ENCODE assay signal across 28 mouse cellular contexts in the genomic region with DNA sequence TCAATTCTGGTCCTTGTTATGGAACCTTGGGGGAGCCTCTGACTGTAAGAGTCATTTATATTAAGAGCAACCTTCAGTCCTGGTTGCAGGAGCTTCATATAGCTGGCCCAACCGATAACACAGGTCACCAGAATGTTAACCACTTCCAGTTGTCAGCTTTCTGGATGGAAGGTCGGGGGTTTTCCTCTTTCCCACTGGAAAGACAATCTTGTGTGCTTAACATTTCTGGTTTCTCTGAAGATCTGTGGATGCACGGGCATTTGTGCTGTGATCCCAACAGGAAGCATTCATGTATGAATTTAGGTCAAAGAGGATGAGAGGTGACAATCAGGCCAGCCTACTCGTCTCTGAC. TPM values are rescaled to one million over a fixed set of nuclear protein-coding genes. Genes with fewer than 3 reads are reported as not detected.
DNase-seq lines count a peak whose midpoint lies in the region; ATAC-seq and TF ChIP-seq lines count a peak whose summit lies in the region.
"Had no signal": no experiment of that assay in that cellular context is flagged by ENCODE, and none has a peak within 500 bp of the region (broad histone marks: within the 10 kb centered on the region; RNA-seq: fewer than 3 reads in every experiment).

No protein-coding gene starts in this region.

- peaks cover 64% of the 10 kb centered on the region for H3K4me1 ChIP-seq in G1E (ENCODE audit: insufficient read depth, low read depth, low read length)
- peaks cover 81% of the 10 kb centered on the region for H3K4me1 ChIP-seq in erythroblast, embryonic 14.5 days (ENCODE audit: control insufficient read depth)
- peaks cover 76% of the 10 kb centered on the region for H3K4me1 ChIP-seq in liver, embryonic 15.5 days (replicated peaks)
- H3K4me1 ChIP-seq in forebrain, embryonic 15.5 days = no peaks in the 10 kb centered on the region
- H3K4me1 ChIP-seq: hindbrain, embryonic 15.5 days; intestine, embryonic 15.5 days; midbrain, embryonic 13.5 days; neural tube, embryonic 12.5 days had no signal

- H3K36me3 ChIP-seq in G1E (replicated peaks) = no peaks in the 10 kb centered on the region
- H3K36me3 ChIP-seq in erythroblast, embryonic 14.5 days (ENCODE audit: control insufficient read depth) = peaks cover 9% of the 10 kb centered on the region
- no peaks in the 10 kb centered on the region for H3K36me3 ChIP-seq in liver, embryonic 15.5 days (replicated peaks)
- no peaks in the 10 kb centered on the region for H3K36me3 ChIP-seq in forebrain, embryonic 15.5 days
- H3K36me3 ChIP-seq: embryonic facial prominence, embryonic 10.5 days; hindbrain, embryonic 15.5 days; intestine, embryonic 15.5 days; midbrain, embryonic 13.5 days; neural tube, embryonic 12.5 days had no signal

- WGBS in liver, embryonic 15.5 days (ENCODE audit: insufficient replicate concordance) = 15% methylated on average over 4 of the region's 4 CpGs
- WGBS in forebrain, embryonic 15.5 days = 84% methylated on average over 4 of the region's 4 CpGs

- intact Hi-C loops in left cerebral cortex, postnatal 4 days (cut with DNase I) = no loop called here

- no peak for TF ChIP-seq CTCF in G1E (IDR thresholded peaks at IDR 0.05; ENCODE audit: low read depth, low read length)

- no peaks in the 10 kb centered on the region for H3K27me3 ChIP-seq in G1E (ENCODE audit: insufficient read depth, low read length)
- no peaks in the 10 kb centered on the region for H3K27me3 ChIP-seq in erythroblast, embryonic 14.5 days (ENCODE audit: control insufficient read depth)
- H3K27me3 ChIP-seq in liver, embryonic 15.5 days = no peaks in the 10 kb centered on the region
- no peaks in the 10 kb centered on the region for H3K27me3 ChIP-seq in forebrain, embryonic 15.5 days
- H3K27me3 ChIP-seq: hindbrain, embryonic 15.5 days; intestine, embryonic 15.5 days; midbrain, embryonic 13.5 days; neural tube, embryonic 12.5 days had no signal

- ATAC-seq in G1E (ENCODE audit: extremely low read depth, insufficient number of reproducible peaks, low FRiP score, poor library complexity, severe bottlenecking) = no peak
- 0 out of 2 replicates have a peak, but pooled peaks have one; percentile 12 for ATAC-seq in liver, embryonic 15.5 days (ENCODE audit: insufficient read depth)
- ATAC-seq in forebrain, embryonic 15.5 days (replicated peaks) = no peak
- ATAC-seq: activated CD4-positive, CD25-positive, alpha-beta regulatory T cell, adult 4 months; forebrain, embryonic 14.5 days; midbrain, embryonic 13.5 days had no signal

- DNase-seq in A20 (ENCODE audit: low read depth, low spot score) = peak; percentile 42
- DNase-seq in G1E (ENCODE audit: low spot score) = no peak
- no peak for DNase-seq in left cerebral cortex, postnatal 4 days
- no peak for DNase-seq in layer of hippocampus, postnatal 14 days (ENCODE audit: low spot score in 2 of 2)
- DNase-seq: adrenal gland, postnatal 14 days; cerebellum, adult 8-10 months; gastrocnemius, postnatal 25 days; heart, postnatal 14 days; kidney, postnatal 4 days; thymus, postnatal 36 days had no signal

- H3K4me3 ChIP-seq in G1E (ENCODE audit: low read depth, low read length) = peak overlapping the region; percentile 69; the same call in 1 of the 2 replicates
- H3K4me3 ChIP-seq in erythroblast, embryonic 14.5 days (replicated peaks) = peak overlapping the region; percentile 63
- peak overlapping the region; percentile 47 for H3K4me3 ChIP-seq in liver, embryonic 15.5 days (replicated peaks)
- H3K4me3 ChIP-seq in forebrain, embryonic 15.5 days = no peak overlapping the region
- H3K4me3 ChIP-seq: embryonic facial prominence, embryonic 10.5 days; hindbrain, embryonic 15.5 days; intestine, embryonic 15.5 days; midbrain, embryonic 13.5 days; neural tube, embryonic 12.5 days had no signal

- peak overlapping the region; percentile 95 for H3K27ac ChIP-seq in liver, embryonic 15.5 days (replicated peaks)
- no peak overlapping the region for H3K27ac ChIP-seq in forebrain, embryonic 15.5 days (replicated peaks)
- H3K27ac ChIP-seq: embryonic facial prominence, embryonic 10.5 days; hindbrain, embryonic 15.5 days; intestine, embryonic 15.5 days; midbrain, embryonic 13.5 days; neural tube, embryonic 12.5 days had no signal

- H3K4me2 ChIP-seq in liver, embryonic 15.5 days = peak overlapping the region; percentile 74
- H3K4me2 ChIP-seq in forebrain, embryonic 15.5 days (replicated peaks) = no peak overlapping the region
- H3K4me2 ChIP-seq: hindbrain, embryonic 15.5 days; intestine, embryonic 15.5 days; midbrain, embryonic 13.5 days; neural tube, embryonic 12.5 days had no signal

- H3K9me3 ChIP-seq in G1E (replicated peaks) = no peaks in the 10 kb centered on the region
- peaks cover 2% of the 10 kb centered on the region; the same call in 1 of the 2 replicates for H3K9me3 ChIP-seq in erythroblast, embryonic 14.5 days (ENCODE audit: control insufficient read depth, low read length)
- no peaks in the 10 kb centered on the region for H3K9me3 ChIP-seq in liver, embryonic 15.5 days (replicated peaks)
- 0 out of 2 replicates have a peak, but pooled peaks cover 4% of the 10 kb centered on the region for H3K9me3 ChIP-seq in forebrain, embryonic 15.5 days
- H3K9me3 ChIP-seq: embryonic facial prominence, embryonic 10.5 days; hindbrain, embryonic 15.5 days; intestine, embryonic 15.5 days; midbrain, embryonic 13.5 days; neural tube, embryonic 12.5 days had no signal

- H3K9ac ChIP-seq in liver, embryonic 15.5 days = peak overlapping the region; percentile 54
- H3K9ac ChIP-seq in forebrain, embryonic 15.5 days (replicated peaks) = no peak overlapping the region
- H3K9ac ChIP-seq: hindbrain, embryonic 15.5 days; intestine, embryonic 15.5 days; midbrain, embryonic 13.5 days; neural tube, embryonic 12.5 days had no signal

RNA-seq across cellular contexts. Expression of gene Rnase6, which starts 5.9 kb away (rescaled TPM):
- total RNA-seq in G1E (2014; fragmentation: Nextera tagmentation) (41.7 and 44.8 TPM in 2 replicates), G1E (2017) (44.9 and 45.1 TPM in 2 replicates)
- 1.4 and 1.5 TPM in 2 replicates for polyA plus RNA-seq in G1E (2012)
- 0.09 and 0.10 TPM in 2 replicates for polyA plus RNA-seq in erythroblast, embryonic 14.5 days (2012)
- 3.3 and 5.1 TPM in 2 replicates for polyA plus RNA-seq in liver, embryonic 15.5 days (2015; fragmentation: Nextera tagmentation; extraction: Ambion mirVana)
- under 1 TPM in 1 of 2 experiments, not detected in 1; 0.32 TPM for total RNA-seq in left cerebral cortex, postnatal 4 days (2021)
- total RNA-seq in layer of hippocampus, postnatal 14 days (2021) = under 1 TPM in 1 of 2 experiments, not detected in 1; 0.74 TPM
- polyA plus RNA-seq in forebrain, embryonic 15.5 days (2015; fragmentation: Nextera tagmentation; extraction: Ambion mirVana) = 0.36 and 0.40 TPM in 2 replicates
- total RNA-seq: gastrocnemius, postnatal 25 days; left cerebral cortex, postnatal 14 days had no signal
- polyA plus RNA-seq: embryonic facial prominence, embryonic 10.5 days had no signal

RNA-seq across cellular contexts. Expression of gene Eddm3b, which starts 15.4 kb away (rescaled TPM):
- total RNA-seq in G1E (2014; fragmentation: Nextera tagmentation) (not detected in 2 replicates), G1E (2017) (0.11 TPM in 1 of 2 replicates, not detected in the other)
- not detected in 2 replicates for polyA plus RNA-seq in G1E (2012)
- not detected in 2 replicates for polyA plus RNA-seq in erythroblast, embryonic 14.5 days (2012)
- polyA plus RNA-seq in liver, embryonic 15.5 days (2015; fragmentation: Nextera tagmentation; extraction: Ambion mirVana) = not detected in 2 replicates
- not detected for total RNA-seq in left cerebral cortex, postnatal 4 days (2021)
- total RNA-seq in layer of hippocampus, postnatal 14 days (2021) = not detected
- polyA plus RNA-seq in forebrain, embryonic 15.5 days (2015; fragmentation: Nextera tagmentation; extraction: Ambion mirVana) = not detected in 2 replicates
- total RNA-seq: adrenal gland, postnatal 14 days; common myeloid progenitor, adult 5-6 weeks; gastrocnemius, postnatal 25 days; heart, postnatal 14 days; layer of hippocampus, postnatal 10 days; left cerebral cortex, postnatal 14 days; megakaryocyte, adult 5-6 weeks had no signal
- polyA plus RNA-seq: activated CD4-positive, CD25-positive, alpha-beta regulatory T cell, adult 4 months; forebrain, embryonic 14.5 days; hindbrain, embryonic 15.5 days; intestine, embryonic 15.5 days; lung, embryonic 16.5 days; midbrain, embryonic 13.5 days; neural tube, embryonic 12.5 days; stomach, embryonic 14.5 days had no signal

RNA-seq across cellular contexts. Expression of gene Rnase1, which starts 17.0 kb away (rescaled TPM):
- total RNA-seq in G1E (2014; fragmentation: Nextera tagmentation) (not detected in 2 replicates), G1E (2017) (0.17 and 0.22 TPM in 2 replicates)
- not detected in 2 replicates for polyA plus RNA-seq in G1E (2012)
- not detected in 2 replicates for polyA plus RNA-seq in erythroblast, embryonic 14.5 days (2012)
- polyA plus RNA-seq in liver, embryonic 15.5 days (2015; fragmentation: Nextera tagmentation; extraction: Ambion mirVana) = 0.12 and 0.39 TPM in 2 replicates
- under 1 TPM in 1 of 2 experiments, not detected in 1; 0.48 TPM for total RNA-seq in left cerebral cortex, postnatal 4 days (2021)
- total RNA-seq in layer of hippocampus, postnatal 14 days (2021) = 1 to 10 TPM; 1.0 to 1.1 TPM
- polyA plus RNA-seq in forebrain, embryonic 15.5 days (2015; fragmentation: Nextera tagmentation; extraction: Ambion mirVana) = 0.23 and 0.26 TPM in 2 replicates
- total RNA-seq: adrenal gland, postnatal 14 days; common myeloid progenitor, adult 5-6 weeks; gastrocnemius, postnatal 25 days; heart, postnatal 14 days; megakaryocyte, adult 5-6 weeks had no signal
- polyA plus RNA-seq: activated CD4-positive, CD25-positive, alpha-beta regulatory T cell, adult 4 months; embryonic facial prominence, embryonic 10.5 days; midbrain, embryonic 13.5 days had no signal

RNA-seq across cellular contexts. Expression of gene Rnase2b, which starts 32.5 kb away (rescaled TPM):
- total RNA-seq in G1E (2014; fragmentation: Nextera tagmentation) (not detected in 2 replicates), G1E (2017) (0.23 TPM in 1 of 2 replicates, not detected in the other)
- not detected in 2 replicates for polyA plus RNA-seq in G1E (2012)
- not detected in 2 replicates for polyA plus RNA-seq in erythroblast, embryonic 14.5 days (2012)
- not detected in 2 replicates for polyA plus RNA-seq in liver, embryonic 15.5 days (2015; fragmentation: Nextera tagmentation; extraction: Ambion mirVana)
- total RNA-seq in left cerebral cortex, postnatal 4 days (2021) = not detected
- not detected for total RNA-seq in layer of hippocampus, postnatal 14 days (2021)
- not detected in 2 replicates for polyA plus RNA-seq in forebrain, embryonic 15.5 days (2015; fragmentation: Nextera tagmentation; extraction: Ambion mirVana)
- total RNA-seq: adrenal gland, postnatal 14 days; common myeloid progenitor, adult 5-6 weeks; gastrocnemius, postnatal 25 days; heart, postnatal 14 days; layer of hippocampus, postnatal 10 days; left cerebral cortex, postnatal 14 days had no signal
- polyA plus RNA-seq: activated CD4-positive, CD25-positive, alpha-beta regulatory T cell, adult 4 months; embryonic facial prominence, embryonic 10.5 days; forebrain, embryonic 14.5 days; hindbrain, embryonic 15.5 days; intestine, embryonic 15.5 days; kidney, embryonic 14.5 days; limb, embryonic 14.5 days; lung, embryonic 16.5 days; midbrain, embryonic 13.5 days; neural tube, embryonic 12.5 days; stomach, embryonic 14.5 days had no signal

RNA-seq across cellular contexts. Expression of gene Ang, which starts 38.6 kb away (rescaled TPM):
- 1.6 TPM in 1 of 2 replicates, not detected in the other for total RNA-seq in G1E (2014; fragmentation: Nextera tagmentation)
- 0.16 TPM in 1 of 2 replicates, not detected in the other for total RNA-seq in G1E (2017)
- not detected in 2 replicates for polyA plus RNA-seq in G1E (2012)
- not detected in 2 replicates for polyA plus RNA-seq in erythroblast, embryonic 14.5 days (2012)
- 6.8 and 7.4 TPM in 2 replicates for polyA plus RNA-seq in liver, embryonic 15.5 days (2015; fragmentation: Nextera tagmentation; extraction: Ambion mirVana)
- 1 to 10 TPM; 2.1 TPM for total RNA-seq in left cerebral cortex, postnatal 4 days (2021)
- total RNA-seq in layer of hippocampus, postnatal 14 days (2021) = 1 to 10 TPM; 4.7 to 5.6 TPM
- polyA plus RNA-seq in forebrain, embryonic 15.5 days (2015; fragmentation: Nextera tagmentation; extraction: Ambion mirVana) = 2.6 and 3.8 TPM in 2 replicates
